Mouse (Mus musculus) hindbrain, embryonic 15.5 days (tissue): ENCODE results near the gene Cul9. TPM values are rescaled to one million over a fixed set of nuclear protein-coding genes. Genes with fewer than 3 reads are reported as not detected.
A peak's percentile ranks its signal among the peaks of the same experiment; 100 is the strongest.

Experiments used
- ATAC-seq: fragments of 200-750 bp; cut with Nextera tagmentation; 2 replicates; pipeline ENCODE4 v1.8.0; 2017; ENCODE audit warnings: low read depth, moderate number of reproducible peaks, moderate TSS enrichment; ENCODE audit not compliant: low FRiP score
- H3K27ac ChIP-seq: fragments of 300-500 bp; sonication (generic); replicated peaks from 2 replicates; pipeline ENCODE4 v1.5.1; 2015; ENCODE audit warnings: mild to moderate bottlenecking, inconsistent platforms
- H3K27me3 ChIP-seq: fragments of 300-500 bp; sonication (generic); 2 replicates; pipeline ENCODE4 v1.6.1; 2015; ENCODE audit warnings: control low read depth, inconsistent platforms
- H3K36me3 ChIP-seq: fragments of 300-500 bp; sonication (generic); 2 replicates; pipeline ENCODE4 v1.6.1; 2015; ENCODE audit warnings: control low read depth, inconsistent platforms
- H3K4me1 ChIP-seq: fragments of 300-500 bp; sonication (generic); replicated peaks from 2 replicates; pipeline ENCODE4 v1.6.1; 2015; ENCODE audit warnings: control low read depth, inconsistent platforms
- H3K4me2 ChIP-seq: fragments of 300-500 bp; sonication (generic); 2 replicates; pipeline ENCODE4 v1.6.1; 2015; ENCODE audit warnings: moderate library complexity, mild to moderate bottlenecking, inconsistent platforms
- H3K4me3 ChIP-seq: fragments of 300-500 bp; sonication (generic); 2 replicates; pipeline ENCODE4 v1.5.1; 2015; ENCODE audit warnings: mild to moderate bottlenecking, inconsistent platforms
- H3K9ac ChIP-seq: fragments of 300-500 bp; sonication (generic); 2 replicates; pipeline ENCODE4 v1.6.1; 2015; ENCODE audit warnings: inconsistent platforms
- H3K9me3 ChIP-seq: fragments of 300-500 bp; sonication (generic); 2 replicates; pipeline ENCODE4 v1.6.1; 2016; ENCODE audit warnings: control low read depth, inconsistent platforms
- WGBS: fragments of 180-500 bp; shearing (Covaris S2); methylation state at CpG from one replicate; pipeline ENCODE4 v1.1.7; 2015; 5-methylcytosine and 5-hydroxymethylcytosine counted together
- microRNA-seq: library from miRNA; unstranded; fragments of <30 nt; microRNA quantifications from one replicate; pipeline ENCODE4, GENCODE M21; 2016
- polyA plus RNA-seq: library from polyadenylated mRNA; unstranded; fragments of >200 nt; fragmentation: Nextera tagmentation; extraction: Ambion mirVana; gene quantifications from 2 replicates; pipeline ENCODE4 v1.2.1, GENCODE M21; 2015

Cul9 gene
- polyA plus RNA-seq, 1 experiment from 2014 or later, result 26.5 TPM

DNA sequence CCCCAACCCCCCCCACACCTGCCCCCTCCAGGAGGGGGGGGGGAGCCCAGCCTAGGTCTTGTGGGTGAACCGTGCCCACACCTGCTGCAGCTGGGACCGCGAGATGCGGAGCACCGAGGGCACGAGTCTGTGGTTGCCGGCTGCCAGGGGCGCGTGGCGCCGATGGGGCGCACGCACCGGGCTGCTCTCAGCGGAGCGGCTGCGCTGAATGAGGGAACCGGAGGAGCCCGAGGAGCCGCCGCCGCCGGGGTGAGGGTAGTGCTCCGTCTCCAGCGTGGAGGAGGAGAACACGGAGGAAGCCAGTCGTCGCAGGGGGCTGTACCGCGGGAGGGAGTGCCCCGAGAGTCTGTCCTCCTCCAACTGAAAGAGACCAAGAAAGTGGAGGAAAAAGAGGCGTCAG is 85.5 kb downstream of the Cul9 start:
- Histone ChIP-seq H3K4me1 (peaks cover 14% of the 10 kb centered on the region), H3K27me3 (no peaks in the 10 kb centered on the region; the same call in 1 of the 2 replicates), H3K36me3 (peaks cover 13% of the 10 kb centered on the region; the same call in 1 of the 2 replicates), H3K9me3 (no peaks in the 10 kb centered on the region), H3K4me2 (peak overlapping the region; percentile 15), H3K4me3 (no peak overlapping the region), H3K27ac (no peak overlapping the region), H3K9ac (no peak overlapping the region)
- WGBS, result 5% methylated on average over 32 of the region's 32 CpGs
- ATAC-seq, result no peak

DNA sequence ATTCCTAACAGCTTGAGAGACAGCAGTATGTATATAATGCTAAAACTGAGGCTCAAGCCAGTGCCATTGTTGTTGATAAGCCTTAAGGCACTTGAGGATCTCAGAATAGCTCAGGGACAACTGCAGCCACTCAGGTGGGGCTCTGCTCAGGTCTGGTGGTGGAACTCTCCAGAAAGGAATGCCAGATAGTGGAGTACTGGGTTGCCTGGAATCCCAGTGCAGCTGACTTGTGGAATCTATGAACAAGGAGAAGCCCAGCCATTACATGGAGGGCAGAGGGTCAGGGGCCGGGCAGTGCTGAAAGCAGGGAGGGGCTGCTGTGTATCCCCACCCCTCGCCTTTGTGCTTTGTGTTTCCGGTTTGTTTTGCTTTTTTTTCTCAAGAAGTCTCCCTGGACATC is 87.7 kb downstream of the Cul9 start:
- no peak for ATAC-seq
- no peak overlapping the region for H3K4me2 ChIP-seq
- no peaks in the 10 kb centered on the region for H3K9me3 ChIP-seq
- no peak overlapping the region for H3K27ac ChIP-seq
- WGBS, result 43% methylated on average over 3 of the region's 3 CpGs
- H3K4me3 ChIP-seq, result no peak overlapping the region
- no peaks in the 10 kb centered on the region; the same call in 1 of the 2 replicates for H3K27me3 ChIP-seq
- peaks cover 9% of the 10 kb centered on the region; the same call in 1 of the 2 replicates for H3K36me3 ChIP-seq
- H3K9ac ChIP-seq, result no peak overlapping the region
- peaks cover 37% of the 10 kb centered on the region for H3K4me1 ChIP-seq

DNA sequence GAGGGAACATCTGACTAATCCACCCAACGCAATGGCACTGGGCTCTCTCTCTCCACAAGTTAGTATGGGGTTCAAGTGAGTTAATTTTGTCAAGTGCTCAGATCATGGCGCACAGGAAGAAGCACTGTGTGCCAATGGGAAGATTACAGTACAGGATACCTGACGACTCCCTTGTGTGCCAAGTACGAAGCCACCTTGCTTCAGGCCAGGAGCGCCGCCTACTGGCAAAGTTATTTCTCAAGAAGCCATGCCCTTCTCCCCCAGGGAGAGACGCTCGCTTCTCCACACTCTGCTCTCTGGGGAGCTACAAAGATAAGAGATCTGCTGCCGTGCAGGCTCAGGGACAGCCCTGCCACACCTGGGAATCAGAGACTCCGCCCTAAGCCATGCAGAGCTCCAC is 88.4 kb downstream of the Cul9 start:
- H3K9ac ChIP-seq, result no peak overlapping the region
- no peaks in the 10 kb centered on the region; the same call in 1 of the 2 replicates for H3K27me3 ChIP-seq
- H3K9me3 ChIP-seq, result no peaks in the 10 kb centered on the region
- ATAC-seq, result no peak
- no peak overlapping the region for H3K4me2 ChIP-seq
- no peak overlapping the region for H3K27ac ChIP-seq
- H3K4me3 ChIP-seq, result no peak overlapping the region
- 21% methylated on average over 10 of the region's 10 CpGs for WGBS
- peaks cover 42% of the 10 kb centered on the region for H3K4me1 ChIP-seq
- peaks cover 9% of the 10 kb centered on the region; the same call in 1 of the 2 replicates for H3K36me3 ChIP-seq

DNA sequence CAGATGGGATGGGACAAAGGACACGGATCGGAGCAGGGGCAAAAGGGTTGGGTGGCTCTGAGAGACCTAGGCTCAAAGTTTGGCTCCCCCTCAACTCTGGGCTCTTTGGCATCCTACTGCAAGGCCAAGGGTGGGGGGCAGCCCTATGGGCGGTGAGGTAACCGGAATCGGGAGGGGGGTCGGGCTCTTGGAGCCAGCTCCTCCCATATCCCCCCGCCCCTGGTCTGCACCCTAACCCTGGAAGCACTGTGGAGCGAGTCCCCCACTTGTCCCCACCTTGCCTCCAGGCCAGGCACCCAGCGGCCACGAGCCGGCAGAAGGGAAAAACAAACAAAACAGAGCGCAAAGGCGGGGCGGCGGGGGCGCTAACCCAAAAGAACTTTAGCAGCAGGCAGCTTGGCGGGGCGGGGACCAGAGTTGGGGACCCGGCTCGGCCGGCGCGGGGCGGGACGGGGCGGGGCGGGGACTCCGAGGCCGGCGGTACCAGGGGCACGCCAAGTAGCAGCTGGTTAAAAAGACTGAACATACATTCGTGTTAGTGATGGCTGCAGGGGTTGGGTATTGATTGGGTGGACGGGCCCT is 91.0 kb downstream of the Cul9 start:
- Histone ChIP-seq H3K4me1 (peaks cover 34% of the 10 kb centered on the region), H3K36me3 (peaks cover 1% of the 10 kb centered on the region; the same call in 1 of the 2 replicates), H3K4me2 (peak overlapping the region; percentile 58), H3K27me3 (no peaks in the 10 kb centered on the region; the same call in 1 of the 2 replicates), H3K9me3 (no peaks in the 10 kb centered on the region), H3K27ac (no peak overlapping the region), H3K4me3 (peak overlapping the region; percentile 26), H3K9ac (no peak overlapping the region)
- ATAC-seq, result no peak; the same call in 1 of the 2 replicates
- 2% methylated on average over 33 of the region's 33 CpGs for WGBS

DNA sequence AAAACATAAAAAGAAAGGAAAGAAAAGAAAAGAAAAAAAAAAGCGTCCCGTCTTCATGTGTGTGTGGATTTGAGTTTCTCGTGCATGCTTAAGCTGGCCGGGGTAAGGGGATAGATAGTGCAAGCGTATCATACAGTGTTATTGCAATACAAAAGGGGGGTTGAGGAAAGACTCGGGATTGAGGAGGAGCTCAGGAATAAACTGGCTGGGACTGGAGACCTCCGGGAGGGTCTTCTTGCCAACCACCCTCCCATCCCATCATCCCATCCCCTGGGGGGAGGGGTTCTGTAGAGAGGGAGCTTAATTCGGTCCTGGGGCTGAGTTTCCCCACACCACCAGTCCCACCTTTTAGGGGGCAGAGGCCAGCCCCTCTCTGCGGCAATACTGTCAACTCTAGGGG is 91.6 kb downstream of the Cul9 start:
- no peak overlapping the region for H3K9ac ChIP-seq
- no peaks in the 10 kb centered on the region; the same call in 1 of the 2 replicates for H3K36me3 ChIP-seq
- no peaks in the 10 kb centered on the region for H3K9me3 ChIP-seq
- H3K4me2 ChIP-seq, result peak overlapping the region; percentile 58
- no peak overlapping the region for H3K27ac ChIP-seq
- H3K4me3 ChIP-seq, result peak overlapping the region; percentile 25; the same call in 1 of the 2 replicates
- no peak for ATAC-seq
- H3K4me1 ChIP-seq, result peaks cover 34% of the 10 kb centered on the region
- 5% methylated on average over 9 of the region's 9 CpGs for WGBS
- H3K27me3 ChIP-seq, result no peaks in the 10 kb centered on the region; the same call in 1 of the 2 replicates

DNA sequence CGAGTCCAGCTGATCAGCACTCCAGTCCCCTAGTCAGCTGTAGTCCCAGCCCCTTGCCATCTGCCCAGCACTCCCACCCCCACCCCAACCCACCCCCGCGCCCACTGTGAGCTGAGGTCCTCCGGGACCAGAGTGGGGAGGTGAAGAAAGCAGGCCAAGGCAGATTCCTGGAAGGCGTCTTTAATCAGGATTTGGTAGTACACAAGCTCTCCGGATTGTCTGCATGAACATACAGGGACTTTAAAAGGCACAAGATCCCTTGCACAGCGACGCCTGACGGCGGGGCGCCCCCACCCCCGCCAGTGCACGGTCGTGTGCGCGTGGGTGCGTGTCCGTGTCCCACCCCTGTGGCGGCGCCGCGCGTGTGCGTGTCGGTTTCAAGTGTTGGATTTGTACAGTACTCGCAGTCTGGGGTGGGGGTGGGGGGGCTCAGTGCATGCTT is 92.2 kb downstream of the Cul9 start:
- Histone ChIP-seq H3K4me3 (peak overlapping the region; percentile 25; the same call in 1 of the 2 replicates), H3K27ac (0 out of 2 replicates have a peak overlapping the region, but pooled peaks have one; percentile 35), H3K4me1 (peaks cover 34% of the 10 kb centered on the region), H3K4me2 (peak overlapping the region; percentile 58), H3K9ac (peak overlapping the region; percentile 24; the same call in 1 of the 2 replicates), H3K36me3 (no peaks in the 10 kb centered on the region), H3K9me3 (no peaks in the 10 kb centered on the region), H3K27me3 (no peaks in the 10 kb centered on the region; the same call in 1 of the 2 replicates)
- 0 out of 2 replicates have a peak, but pooled peaks have one; percentile 46 for ATAC-seq
- 3% methylated on average over 26 of the region's 26 CpGs for WGBS

DNA sequence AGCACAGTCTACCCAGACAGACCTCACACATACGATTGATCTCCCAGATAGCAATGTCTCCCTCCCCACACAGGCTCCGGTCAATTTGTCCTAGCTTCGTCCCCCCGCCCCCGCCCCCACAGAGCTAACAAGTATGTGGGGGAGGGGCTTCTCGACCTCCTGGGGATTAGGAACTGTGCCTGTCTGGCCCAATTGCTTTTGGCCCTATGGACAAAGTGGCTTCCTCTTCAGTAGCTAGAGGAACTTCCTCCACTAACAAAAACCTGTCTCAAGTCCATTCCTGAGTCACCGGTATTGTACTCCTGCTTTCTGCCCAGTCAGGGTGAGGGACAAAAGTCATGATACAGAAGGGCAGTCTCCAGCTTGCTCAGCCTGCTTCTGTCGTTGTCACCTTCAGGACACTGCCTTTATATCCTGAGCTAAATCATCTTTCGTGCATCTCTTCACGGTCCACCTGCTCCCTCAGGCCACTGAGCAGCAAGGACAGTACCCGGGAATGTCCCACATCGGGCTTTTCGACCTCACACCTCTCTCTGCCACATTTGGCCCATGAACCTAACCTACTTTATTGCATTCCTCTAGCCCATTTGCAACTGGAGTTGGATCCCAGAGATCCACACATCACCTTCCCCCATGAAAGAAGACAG is 92.8 kb downstream of the Cul9 start:
- Histone ChIP-seq H3K36me3 (no peaks in the 10 kb centered on the region), H3K9ac (no peak overlapping the region), H3K27me3 (no peaks in the 10 kb centered on the region; the same call in 1 of the 2 replicates), H3K4me1 (peaks cover 34% of the 10 kb centered on the region), H3K4me3 (no peak overlapping the region), H3K9me3 (no peaks in the 10 kb centered on the region), H3K27ac (no peak overlapping the region), H3K4me2 (peak overlapping the region; percentile 58)
- 7% methylated on average over 13 of the region's 13 CpGs for WGBS
- no peak for ATAC-seq

DNA sequence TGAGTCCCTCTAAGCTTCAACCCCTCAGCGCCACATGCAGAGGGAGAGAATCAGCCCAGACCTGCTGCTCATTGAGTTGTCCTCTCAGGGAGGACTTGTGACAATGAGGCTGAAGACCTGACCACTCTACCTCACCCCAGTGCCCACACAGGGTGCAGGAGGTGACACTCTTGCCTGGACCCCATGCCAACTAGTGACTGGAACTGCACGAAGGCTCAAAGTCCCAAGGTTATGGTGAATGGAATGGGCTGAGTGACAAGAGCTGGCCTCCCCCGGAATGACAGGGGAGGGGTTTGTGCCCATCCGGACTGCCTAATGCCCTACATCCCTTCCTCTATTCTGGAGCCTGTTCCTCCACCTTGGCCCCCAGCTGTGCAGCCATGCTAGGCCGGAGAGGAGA is 93.5 kb downstream of the Cul9 start:
- Histone ChIP-seq H3K27ac (no peak overlapping the region), H3K9me3 (no peaks in the 10 kb centered on the region), H3K27me3 (peaks cover 2% of the 10 kb centered on the region; the same call in 1 of the 2 replicates), H3K4me1 (peaks cover 34% of the 10 kb centered on the region), H3K4me2 (no peak overlapping the region), H3K4me3 (no peak overlapping the region), H3K36me3 (no peaks in the 10 kb centered on the region), H3K9ac (no peak overlapping the region)
- WGBS, result 44% methylated on average over 5 of the region's 5 CpGs
- no peak for ATAC-seq

Small RNA genes within 50 kb of the gene (microRNA-seq; reads per million reads assigned to microRNA genes)
- gene Mir6976, result not detected

Other genes with a start within 250 kb of the Cul9 start
- 22.3 and 25.5 TPM in 2 replicates for gene Dlk2, start 249.0 kb downstream of the Cul9 start, polyA plus RNA-seq
- gene Abcc10, start 218.0 kb downstream of the Cul9 start, polyA plus RNA-seq, result 9.1 and 9.6 TPM in 2 replicates
- gene Zfp318, start 162.7 kb downstream of the Cul9 start, polyA plus RNA-seq, result 18.3 and 20.4 TPM in 2 replicates
- 2.8 and 3.0 TPM in 2 replicates for gene Crip3, start 117.5 kb downstream of the Cul9 start, polyA plus RNA-seq
- gene Slc22a7, start 107.9 kb downstream of the Cul9 start, polyA plus RNA-seq, result 0.10 TPM in 1 of 2 replicates, not detected in the other
- gene Ttbk1, start 58.7 kb downstream of the Cul9 start, polyA plus RNA-seq, result 8.6 and 8.9 TPM in 2 replicates
- 21.8 and 22.4 TPM in 2 replicates for gene Dnph1, start 49.7 kb downstream of the Cul9 start, polyA plus RNA-seq
- gene Srf, start 9.8 kb upstream of the Cul9 start, polyA plus RNA-seq, result 2.7 and 4.5 TPM in 2 replicates
- 32.8 and 34.1 TPM in 2 replicates for gene Ptk7, start 83.1 kb upstream of the Cul9 start, polyA plus RNA-seq
- 33.9 and 35.9 TPM in 2 replicates for gene Klc4, start 99.6 kb upstream of the Cul9 start, polyA plus RNA-seq
- gene Mrpl2, start 99.8 kb upstream of the Cul9 start, polyA plus RNA-seq, result 64.3 TPM in 2 replicates
- 38.4 and 43.8 TPM in 2 replicates for gene Cul7, start 103.9 kb upstream of the Cul9 start, polyA plus RNA-seq
- gene Rrp36, start 128.0 kb upstream of the Cul9 start, polyA plus RNA-seq, result 53.0 TPM in 2 replicates
- gene Mea1, start 132.4 kb upstream of the Cul9 start, polyA plus RNA-seq, result 291 and 302 TPM in 2 replicates
- 168 and 179 TPM in 2 replicates for gene Klhdc3, start 134.5 kb upstream of the Cul9 start, polyA plus RNA-seq
- gene Ppp2r5d, start 158.7 kb upstream of the Cul9 start, polyA plus RNA-seq, result 101 and 109 TPM in 2 replicates
- 29.7 and 30.7 TPM in 2 replicates for gene Pex6, start 165.1 kb upstream of the Cul9 start, polyA plus RNA-seq
- 0.86 and 1.9 TPM in 2 replicates for gene Gnmt, start 182.8 kb upstream of the Cul9 start, polyA plus RNA-seq
- 67.2 and 73.5 TPM in 2 replicates for gene Cnpy3, start 205.8 kb upstream of the Cul9 start, polyA plus RNA-seq
- 0.19 and 0.45 TPM in 2 replicates for gene Ptcra, start 217.3 kb upstream of the Cul9 start, polyA plus RNA-seq
- 53.6 and 58.8 TPM in 2 replicates for gene 2310039H08Rik, start 226.2 kb upstream of the Cul9 start, polyA plus RNA-seq
- gene Rpl7l1, start 236.3 kb upstream of the Cul9 start, polyA plus RNA-seq, result 82.2 and 87.9 TPM in 2 replicates